Mouse (Mus musculus) limb, embryonic 15.5 days (tissue): ENCODE results near the gene Jagn1. TPM values are rescaled to one million over a fixed set of nuclear protein-coding genes. Genes with fewer than 3 reads are reported as not detected.

Source experiments
- ATAC-seq: fragments of 200-750 bp; cut with Nextera tagmentation; 2 replicates; pipeline ENCODE4 v1.8.0; 2017; ENCODE audit warnings: low read depth, moderate TSS enrichment; ENCODE audit not compliant: insufficient number of reproducible peaks, low FRiP score, low TSS enrichment
- H3K27ac ChIP-seq: fragments of 300-500 bp; sonication (generic); 2 replicates; pipeline ENCODE4 v1.5.1; 2015; ENCODE audit warnings: moderate library complexity, mild to moderate bottlenecking, inconsistent platforms
- H3K27me3 ChIP-seq: fragments of 300-500 bp; sonication (generic); 2 replicates; pipeline ENCODE4 v1.6.1; 2015; ENCODE audit warnings: inconsistent platforms
- H3K36me3 ChIP-seq: fragments of 300-500 bp; sonication (generic); 2 replicates; pipeline ENCODE4 v1.6.1; 2015; ENCODE audit warnings: inconsistent platforms
- H3K4me1 ChIP-seq: fragments of 300-500 bp; sonication (generic); 2 replicates; pipeline ENCODE4 v1.6.1; 2015; ENCODE audit warnings: inconsistent platforms
- H3K4me2 ChIP-seq: fragments of 300-500 bp; sonication (generic); 2 replicates; pipeline ENCODE4 v1.6.1; 2015; ENCODE audit warnings: mild to moderate bottlenecking, inconsistent platforms
- H3K4me3 ChIP-seq: fragments of 300-500 bp; sonication (generic); 2 replicates; pipeline ENCODE4 v1.5.1; 2015; ENCODE audit warnings: mild to moderate bottlenecking, inconsistent platforms
- H3K9ac ChIP-seq: fragments of 300-500 bp; sonication (generic); 2 replicates; pipeline ENCODE4 v1.6.1; 2015; ENCODE audit warnings: inconsistent platforms
- H3K9me3 ChIP-seq: fragments of 300-500 bp; sonication (generic); 2 replicates; pipeline ENCODE4 v1.6.1; 2016; ENCODE audit warnings: inconsistent platforms
- WGBS: fragments of 180-500 bp; shearing (Covaris S2); methylation state at CpG from one replicate; pipeline ENCODE4 v1.1.7; 2015; 5-methylcytosine and 5-hydroxymethylcytosine counted together
- polyA plus RNA-seq: library from polyadenylated mRNA; unstranded; fragments of >200 nt; fragmentation: Nextera tagmentation; extraction: Ambion mirVana; gene quantifications from 2 replicates; pipeline ENCODE4 v1.2.1, GENCODE M21; 2015

Gene Jagn1
- polyA plus RNA-seq, 1 experiment from 2014 or later, result 88.5 TPM

- Histone ChIP-seq H3K27me3 (0 out of 2 replicates have a peak, but pooled peaks cover 4% of the 10 kb centered on the region), H3K4me1 (0 out of 2 replicates have a peak, but pooled peaks cover 2% of the 10 kb centered on the region), H3K36me3 (no peaks in the 10 kb centered on the region), H3K9me3 (no peaks in the 10 kb centered on the region), H3K4me2 (no peak within 1 kb of the TSS), H3K4me3 (no peak within 1 kb of the TSS), H3K27ac (no peak within 1 kb of the TSS), H3K9ac (no peak within 1 kb of the TSS)
- 57% methylated on average over 10 of the region's 10 CpGs for WGBS
- no peak for ATAC-seq
Observed at GRCm38 (mm10) chr6:113457952-113458534, 15.7 kb downstream of the Jagn1 start, which contains the start of gene Il17re. Il17re (plus strand) TSS chr6:113458484.

GRCm38 (mm10) chr6:113458635-113459034 lies 16.3 kb downstream of the Jagn1 start:
- no peak for ATAC-seq
- Histone ChIP-seq H3K4me3 (no peak overlapping the region), H3K4me1 (0 out of 2 replicates have a peak, but pooled peaks cover 2% of the 10 kb centered on the region), H3K27me3 (0 out of 2 replicates have a peak, but pooled peaks cover 4% of the 10 kb centered on the region), H3K9me3 (no peaks in the 10 kb centered on the region), H3K27ac (no peak overlapping the region), H3K9ac (no peak overlapping the region), H3K4me2 (no peak overlapping the region), H3K36me3 (no peaks in the 10 kb centered on the region)
- WGBS, result 46% methylated on average over 10 of the region's 10 CpGs

GRCm38 (mm10) chr6:113464040-113464439 lies 21.7 kb downstream of the Jagn1 start:
- 0 out of 2 replicates have a peak, but pooled peaks cover 8% of the 10 kb centered on the region for H3K27me3 ChIP-seq
- H3K4me2 ChIP-seq, result no peak overlapping the region
- no peak overlapping the region for H3K9ac ChIP-seq
- ATAC-seq, result no peak
- no peak overlapping the region for H3K4me3 ChIP-seq
- H3K27ac ChIP-seq, result no peak overlapping the region
- no peaks in the 10 kb centered on the region for H3K36me3 ChIP-seq
- H3K4me1 ChIP-seq, result peaks cover 4% of the 10 kb centered on the region; the same call in 1 of the 2 replicates
- H3K9me3 ChIP-seq, result no peaks in the 10 kb centered on the region
- 62% methylated on average over 7 of the region's 7 CpGs for WGBS

GRCm38 (mm10) chr6:113465602-113466001 lies 23.2 kb downstream of the Jagn1 start:
- peaks cover 16% of the 10 kb centered on the region for H3K27me3 ChIP-seq
- H3K4me3 ChIP-seq, result no peak overlapping the region
- no peak overlapping the region for H3K27ac ChIP-seq
- no peaks in the 10 kb centered on the region for H3K9me3 ChIP-seq
- ATAC-seq, result no peak
- no peaks in the 10 kb centered on the region for H3K36me3 ChIP-seq
- H3K4me2 ChIP-seq, result no peak overlapping the region
- peaks cover 13% of the 10 kb centered on the region for H3K4me1 ChIP-seq
- H3K9ac ChIP-seq, result no peak overlapping the region
- WGBS, result 71% methylated on average over 5 of the region's 5 CpGs

GRCm38 (mm10) chr6:113468512-113468911 lies 26.1 kb downstream of the Jagn1 start:
- H3K4me1 ChIP-seq, result peaks cover 34% of the 10 kb centered on the region
- H3K36me3 ChIP-seq, result no peaks in the 10 kb centered on the region
- WGBS, result 63% methylated on average over 3 of the region's 3 CpGs
- H3K4me3 ChIP-seq, result no peak overlapping the region
- no peak overlapping the region for H3K4me2 ChIP-seq
- H3K9me3 ChIP-seq, result no peaks in the 10 kb centered on the region
- no peak overlapping the region for H3K27ac ChIP-seq
- H3K27me3 ChIP-seq, result peaks cover 23% of the 10 kb centered on the region
- no peak overlapping the region for H3K9ac ChIP-seq
- ATAC-seq, result no peak

- no peak for ATAC-seq
- Histone ChIP-seq H3K4me2 (peak overlapping the region; percentile 78), H3K36me3 (no peaks in the 10 kb centered on the region), H3K27me3 (peaks cover 26% of the 10 kb centered on the region), H3K9me3 (no peaks in the 10 kb centered on the region), H3K27ac (no peak overlapping the region), H3K9ac (no peak overlapping the region), H3K4me1 (peaks cover 34% of the 10 kb centered on the region), H3K4me3 (peak overlapping the region; percentile 44)
- WGBS, result 5% methylated on average over 9 of the region's 9 CpGs
Observed at GRCm38 (mm10) chr6:113469021-113469420, 26.7 kb downstream of the Jagn1 start.

- Histone ChIP-seq H3K4me2 (peak overlapping the region; percentile 78), H3K9me3 (no peaks in the 10 kb centered on the region), H3K4me1 (peaks cover 34% of the 10 kb centered on the region), H3K27me3 (peaks cover 28% of the 10 kb centered on the region), H3K27ac (no peak overlapping the region), H3K4me3 (peak overlapping the region; percentile 44), H3K9ac (0 out of 2 replicates have a peak overlapping the region, but pooled peaks have one; percentile 23), H3K36me3 (no peaks in the 10 kb centered on the region)
- 2% methylated on average over 31 of the region's 31 CpGs for WGBS
- ATAC-seq, result no peak
Observed at GRCm38 (mm10) chr6:113469432-113469831, 27.1 kb downstream of the Jagn1 start.

- Histone ChIP-seq H3K4me2 (peak within 1 kb of the TSS; percentile 48), H3K27ac (peak within 1 kb of the TSS; percentile 75), H3K9ac (no peak within 1 kb of the TSS), H3K4me1 (peaks cover 34% of the 10 kb centered on the region), H3K9me3 (no peaks in the 10 kb centered on the region), H3K4me3 (peak within 1 kb of the TSS; percentile 34), H3K36me3 (no peaks in the 10 kb centered on the region), H3K27me3 (peaks cover 23% of the 10 kb centered on the region)
- 24% methylated on average over 12 of the region's 12 CpGs for WGBS
- peak; percentile 45; the same call in 1 of the 2 replicates for ATAC-seq
Observed at GRCm38 (mm10) chr6:113471297-113471936, 29.0 kb downstream of the Jagn1 start, which contains the start of gene Il17rc. Il17rc (plus strand) TSS chr6:113471427.

GRCm38 (mm10) chr6:113472061-113472460 lies 29.7 kb downstream of the Jagn1 start:
- 60% methylated on average over 10 of the region's 10 CpGs for WGBS
- peaks cover 23% of the 10 kb centered on the region for H3K27me3 ChIP-seq
- no peak overlapping the region for H3K9ac ChIP-seq
- H3K4me1 ChIP-seq, result peaks cover 34% of the 10 kb centered on the region
- peak overlapping the region; percentile 34; the same call in 1 of the 2 replicates for H3K4me3 ChIP-seq
- H3K36me3 ChIP-seq, result no peaks in the 10 kb centered on the region
- ATAC-seq, result no peak
- H3K4me2 ChIP-seq, result peak overlapping the region; percentile 48
- peak overlapping the region; percentile 75 for H3K27ac ChIP-seq
- H3K9me3 ChIP-seq, result no peaks in the 10 kb centered on the region

GRCm38 (mm10) chr6:113473246-113473645 lies 30.9 kb downstream of the Jagn1 start:
- no peak for ATAC-seq
- H3K9ac ChIP-seq, result no peak overlapping the region
- H3K4me2 ChIP-seq, result no peak overlapping the region
- peaks cover 34% of the 10 kb centered on the region for H3K4me1 ChIP-seq
- no peaks in the 10 kb centered on the region for H3K9me3 ChIP-seq
- H3K36me3 ChIP-seq, result no peaks in the 10 kb centered on the region
- H3K27me3 ChIP-seq, result peaks cover 23% of the 10 kb centered on the region
- H3K27ac ChIP-seq, result no peak overlapping the region
- no peak overlapping the region for H3K4me3 ChIP-seq
- 34% methylated on average over 2 of the region's 2 CpGs for WGBS

GRCm38 (mm10) chr6:113473715-113474114 lies 31.3 kb downstream of the Jagn1 start:
- Histone ChIP-seq H3K9me3 (no peaks in the 10 kb centered on the region), H3K9ac (no peak overlapping the region), H3K4me1 (peaks cover 33% of the 10 kb centered on the region), H3K27ac (no peak overlapping the region), H3K27me3 (peaks cover 23% of the 10 kb centered on the region), H3K36me3 (no peaks in the 10 kb centered on the region), H3K4me3 (no peak overlapping the region), H3K4me2 (no peak overlapping the region)
- no peak for ATAC-seq
- 85% methylated on average over 6 of the region's 6 CpGs for WGBS

- peaks cover 36% of the 10 kb centered on the region for H3K27me3 ChIP-seq
- H3K27ac ChIP-seq, result no peak overlapping the region
- no peak overlapping the region for H3K4me2 ChIP-seq
- H3K9ac ChIP-seq, result no peak overlapping the region
- WGBS, result 37% methylated on average over 7 of the region's 7 CpGs
- no peaks in the 10 kb centered on the region for H3K36me3 ChIP-seq
- H3K9me3 ChIP-seq, result no peaks in the 10 kb centered on the region
- ATAC-seq, result no peak
- no peak overlapping the region for H3K4me3 ChIP-seq
- peaks cover 8% of the 10 kb centered on the region for H3K4me1 ChIP-seq
Observed at GRCm38 (mm10) chr6:113477353-113477752, 35.0 kb downstream of the Jagn1 start.
